Mouse (Mus musculus): ENCODE measurements at regions not wholly inside any gene's neighbourhood (a gene's known extent, or its start where the extent isn't known, plus 50 kb on each side); places are given as distances from the start of the nearest gene placed in this dataset.

DNA sequence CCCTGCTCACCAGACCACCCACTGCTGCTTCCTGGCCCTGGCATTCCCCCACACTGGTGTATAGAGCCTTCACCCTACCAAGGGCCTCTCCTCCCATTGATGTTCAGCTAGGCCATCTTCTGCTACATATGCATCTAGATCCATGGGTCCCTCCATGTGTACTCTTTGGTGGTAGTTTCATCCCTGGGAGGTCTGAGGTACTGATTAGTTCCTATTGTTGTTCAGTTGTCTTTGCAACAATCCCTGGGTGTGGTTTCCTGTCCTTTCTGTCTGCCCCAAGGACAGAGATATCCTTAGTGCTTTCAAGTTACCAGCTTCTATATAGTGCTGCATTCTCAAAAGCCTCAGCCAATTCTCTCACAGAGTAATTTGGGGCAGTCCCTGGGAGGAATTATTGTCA, 440.1 kb upstream of the Apob start:
- Histone ChIP-seq H3K4me1 (no peaks in the 10 kb centered on the region), H3K9me3 (no peaks in the 10 kb centered on the region), H3K27me3 (no peaks in the 10 kb centered on the region), H3K4me3 (no peak overlapping the region), H3K27ac (no peak overlapping the region), H3K9ac (no peak overlapping the region), H3K36me3 (no peaks in the 10 kb centered on the region), H3K4me2 (replicated peaks) (no peak overlapping the region)
- no peak for ATAC-seq (ENCODE audit: insufficient number of reproducible peaks, insufficient read depth, low FRiP score, low TSS enrichment)

DNA sequence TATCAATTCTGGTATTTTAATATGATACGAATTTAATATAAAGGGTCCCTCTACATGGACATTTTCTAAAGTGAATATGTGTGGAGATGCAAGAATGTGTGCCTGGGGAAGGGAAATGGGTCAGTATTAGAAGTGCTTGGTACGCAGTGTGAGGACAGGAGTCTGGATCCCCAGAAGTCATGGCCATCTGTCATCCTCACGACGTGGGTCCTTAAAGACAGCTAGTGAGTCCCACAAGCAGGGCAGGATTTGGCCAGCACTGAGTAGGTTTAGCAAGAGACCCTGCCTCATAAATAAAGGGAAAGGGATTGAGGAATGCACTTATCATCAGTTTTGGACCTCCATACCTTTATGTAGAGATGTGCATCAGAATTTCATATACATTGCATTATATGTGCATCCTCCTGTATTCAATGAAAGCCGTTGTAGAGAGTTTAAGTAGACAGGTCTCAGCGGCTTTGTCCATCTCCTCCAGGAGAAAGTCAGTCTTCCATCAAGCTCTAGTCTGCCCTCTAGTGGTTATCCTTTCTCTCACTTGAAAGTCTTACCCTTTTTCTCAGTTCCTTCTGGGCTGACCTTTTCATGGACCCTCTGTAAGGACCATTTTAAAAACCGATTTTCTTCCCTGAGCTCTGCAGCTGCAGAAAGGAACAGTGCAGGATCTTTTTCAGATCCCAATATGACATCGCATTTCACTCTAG, 434.0 kb upstream of the Apob start:
- Histone ChIP-seq H3K4me3 (no peak overlapping the region), H3K27ac (no peak overlapping the region), H3K9me3 (no peaks in the 10 kb centered on the region), H3K36me3 (no peaks in the 10 kb centered on the region), H3K9ac (no peak overlapping the region), H3K4me2 (replicated peaks) (no peak overlapping the region), H3K4me1 (no peaks in the 10 kb centered on the region), H3K27me3 (no peaks in the 10 kb centered on the region)
- 53% methylated on average over 8 of the region's 8 CpGs for WGBS
- ATAC-seq (ENCODE audit: insufficient number of reproducible peaks, insufficient read depth, low FRiP score, low TSS enrichment): no peak

DNA sequence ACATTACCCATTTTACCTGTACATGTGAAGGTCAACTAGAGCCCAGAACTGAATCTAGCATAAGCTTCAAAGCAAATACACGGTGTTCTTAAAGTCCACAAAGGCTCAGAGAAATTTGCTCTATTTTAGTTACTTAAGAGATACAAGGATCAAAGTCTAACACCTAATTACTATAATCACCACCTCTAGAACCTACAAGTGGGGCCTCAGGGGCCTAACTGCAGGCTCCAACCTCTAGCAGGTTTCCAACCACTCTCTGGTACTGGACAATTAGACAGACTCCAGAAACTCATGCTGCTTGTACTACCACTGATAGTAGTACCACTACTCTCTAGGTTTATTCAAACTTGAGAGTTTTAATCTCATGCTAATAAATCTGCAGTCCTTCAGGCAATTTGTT, 428.7 kb upstream of the Apob start:
- 76% methylated on average over 1 of the region's 1 CpGs for WGBS

DNA sequence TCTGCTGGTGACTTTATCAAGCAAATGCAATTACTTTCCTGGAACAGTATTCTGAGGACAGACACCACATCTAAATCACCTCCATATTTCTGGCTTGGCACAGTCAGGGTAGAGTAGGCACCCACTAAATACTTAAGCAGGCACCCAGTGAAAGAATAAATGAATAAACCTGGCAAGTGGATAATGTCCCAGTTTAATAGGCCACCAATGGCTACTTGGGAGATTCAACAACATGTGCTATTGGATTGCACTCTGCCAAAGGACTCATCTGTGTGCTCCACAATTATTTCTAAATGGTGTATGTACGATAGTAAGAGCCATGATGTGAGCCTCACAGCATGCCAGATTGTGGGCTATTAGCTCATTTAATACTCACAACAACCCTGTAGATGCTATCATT, 417.2 kb upstream of the Apob start:
- Histone ChIP-seq H3K27ac (no peak overlapping the region), H3K36me3 (no peaks in the 10 kb centered on the region), H3K9me3 (no peaks in the 10 kb centered on the region), H3K9ac (no peak overlapping the region), H3K4me1 (no peaks in the 10 kb centered on the region), H3K4me2 (replicated peaks) (no peak overlapping the region), H3K4me3 (no peak overlapping the region), H3K27me3 (no peaks in the 10 kb centered on the region)
- 86% methylated on average over 1 of the region's 1 CpGs for WGBS
- no peak for ATAC-seq (ENCODE audit: insufficient number of reproducible peaks, insufficient read depth, low FRiP score, low TSS enrichment)

More for the DNA sequence above, 428.7 kb upstream of the Apob start:
- Histone ChIP-seq H3K36me3 (no peaks in the 10 kb centered on the region), H3K9ac (no peak overlapping the region), H3K4me1 (no peaks in the 10 kb centered on the region), H3K9me3 (no peaks in the 10 kb centered on the region), H3K27ac (no peak overlapping the region), H3K27me3 (no peaks in the 10 kb centered on the region), H3K4me2 (replicated peaks) (no peak overlapping the region), H3K4me3 (no peak overlapping the region)
- ATAC-seq (ENCODE audit: insufficient number of reproducible peaks, insufficient read depth, low FRiP score, low TSS enrichment): no peak

DNA sequence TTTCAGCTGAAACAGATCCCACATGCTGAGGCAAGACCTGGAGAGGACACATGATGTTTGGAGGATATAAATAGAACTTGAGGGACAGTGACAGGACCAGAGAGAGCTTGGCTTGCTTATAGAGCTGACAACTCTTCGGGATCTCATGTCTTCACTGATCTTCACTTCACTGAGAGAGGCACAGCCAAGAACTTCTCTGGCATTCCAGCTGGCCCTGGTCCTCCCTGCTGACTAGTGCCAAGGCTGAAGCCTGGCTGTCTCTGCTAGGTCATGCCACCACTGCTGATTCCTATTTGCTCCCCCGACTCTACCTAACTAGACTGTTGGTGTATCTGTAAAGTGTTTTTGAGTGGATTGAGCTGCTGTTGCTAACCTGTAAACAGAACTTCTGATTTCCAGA, 401.4 kb upstream of the Apob start:
- Histone ChIP-seq H3K27ac (no peak overlapping the region), H3K9me3 (no peaks in the 10 kb centered on the region), H3K27me3 (no peaks in the 10 kb centered on the region), H3K9ac (no peak overlapping the region), H3K4me3 (no peak overlapping the region), H3K36me3 (no peaks in the 10 kb centered on the region), H3K4me2 (replicated peaks) (no peak overlapping the region), H3K4me1 (no peaks in the 10 kb centered on the region)
- 89% methylated on average over 2 of the region's 2 CpGs for WGBS
- no peak for ATAC-seq (ENCODE audit: insufficient number of reproducible peaks, insufficient read depth, low FRiP score, low TSS enrichment)

DNA sequence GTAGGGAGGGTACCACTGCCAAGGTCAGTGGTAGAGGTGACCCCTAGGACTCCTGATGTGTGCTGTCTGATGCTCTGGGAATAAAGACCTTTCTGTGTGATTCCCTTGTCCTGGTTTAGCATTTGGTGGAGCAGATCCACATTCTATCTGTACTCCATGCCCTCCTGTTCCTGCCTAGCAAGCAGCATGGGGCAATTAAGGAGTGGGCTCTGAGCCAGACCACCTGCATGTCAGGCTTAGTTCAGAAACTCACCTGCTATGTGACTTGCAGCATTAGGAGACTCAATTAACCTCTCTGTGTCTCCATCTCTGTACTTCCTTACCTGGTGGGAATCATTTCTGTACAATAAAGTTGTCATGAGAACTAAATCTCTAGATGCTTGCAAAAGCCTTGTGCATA, 389.9 kb upstream of the Apob start:
- H3K4me1 ChIP-seq: no peaks in the 10 kb centered on the region
- H3K9ac ChIP-seq: no peak overlapping the region
- H3K27me3 ChIP-seq: no peaks in the 10 kb centered on the region
- no peaks in the 10 kb centered on the region for H3K36me3 ChIP-seq
- no peak overlapping the region for H3K4me2 ChIP-seq (replicated peaks)
- no peak for ATAC-seq (ENCODE audit: insufficient number of reproducible peaks, insufficient read depth, low FRiP score, low TSS enrichment)
- H3K4me3 ChIP-seq: no peak overlapping the region
- H3K27ac ChIP-seq: no peak overlapping the region
- H3K9me3 ChIP-seq: no peaks in the 10 kb centered on the region

DNA sequence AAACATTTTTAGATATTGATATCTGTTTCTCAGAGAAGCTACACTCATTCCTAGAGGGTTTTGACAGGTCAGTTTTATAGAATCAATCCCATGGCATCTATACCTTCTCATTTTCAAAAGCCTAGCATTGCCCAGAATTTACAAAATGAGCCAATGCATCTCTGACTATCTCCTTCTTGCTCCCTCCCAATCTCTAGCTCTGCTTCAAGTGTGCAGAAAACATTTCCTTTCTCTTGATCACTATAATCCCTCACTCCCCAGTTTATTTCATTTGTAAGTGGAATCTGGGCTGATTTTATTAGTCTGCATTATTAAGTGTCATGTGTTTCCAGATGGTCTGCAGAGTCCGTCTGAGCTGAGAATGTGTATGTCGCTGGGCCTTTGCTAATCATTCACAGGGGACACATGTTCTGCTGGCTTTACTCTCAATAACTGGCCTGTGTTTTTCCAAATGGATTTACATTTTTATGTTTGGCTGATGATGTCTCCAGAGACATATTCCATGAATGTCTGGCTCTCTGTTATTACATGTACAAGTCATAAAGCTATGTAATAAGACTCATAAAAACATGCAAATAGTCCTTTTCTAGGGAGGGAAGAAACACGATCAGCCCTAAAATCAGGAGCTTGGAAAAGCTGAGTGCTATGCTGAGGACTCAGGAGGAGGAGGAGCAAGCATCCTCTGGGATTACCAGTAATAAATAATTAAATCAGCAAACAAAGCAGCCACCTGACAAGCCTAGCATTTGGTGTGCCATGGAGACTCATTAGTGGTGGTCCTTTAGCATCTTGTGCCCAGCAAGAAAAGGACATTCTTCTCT, 366.0 kb upstream of the Apob start:
- no peak overlapping the region for H3K27ac ChIP-seq
- no peak overlapping the region for H3K9ac ChIP-seq
- no peak overlapping the region for H3K4me3 ChIP-seq
- no peaks in the 10 kb centered on the region for H3K27me3 ChIP-seq
- 51% methylated on average over 3 of the region's 3 CpGs for WGBS
- no peaks in the 10 kb centered on the region for H3K4me1 ChIP-seq
- H3K4me2 ChIP-seq (replicated peaks): no peak overlapping the region
- ATAC-seq (ENCODE audit: insufficient number of reproducible peaks, insufficient read depth, low FRiP score, low TSS enrichment): no peak
- no peaks in the 10 kb centered on the region for H3K9me3 ChIP-seq
- H3K36me3 ChIP-seq: no peaks in the 10 kb centered on the region

DNA sequence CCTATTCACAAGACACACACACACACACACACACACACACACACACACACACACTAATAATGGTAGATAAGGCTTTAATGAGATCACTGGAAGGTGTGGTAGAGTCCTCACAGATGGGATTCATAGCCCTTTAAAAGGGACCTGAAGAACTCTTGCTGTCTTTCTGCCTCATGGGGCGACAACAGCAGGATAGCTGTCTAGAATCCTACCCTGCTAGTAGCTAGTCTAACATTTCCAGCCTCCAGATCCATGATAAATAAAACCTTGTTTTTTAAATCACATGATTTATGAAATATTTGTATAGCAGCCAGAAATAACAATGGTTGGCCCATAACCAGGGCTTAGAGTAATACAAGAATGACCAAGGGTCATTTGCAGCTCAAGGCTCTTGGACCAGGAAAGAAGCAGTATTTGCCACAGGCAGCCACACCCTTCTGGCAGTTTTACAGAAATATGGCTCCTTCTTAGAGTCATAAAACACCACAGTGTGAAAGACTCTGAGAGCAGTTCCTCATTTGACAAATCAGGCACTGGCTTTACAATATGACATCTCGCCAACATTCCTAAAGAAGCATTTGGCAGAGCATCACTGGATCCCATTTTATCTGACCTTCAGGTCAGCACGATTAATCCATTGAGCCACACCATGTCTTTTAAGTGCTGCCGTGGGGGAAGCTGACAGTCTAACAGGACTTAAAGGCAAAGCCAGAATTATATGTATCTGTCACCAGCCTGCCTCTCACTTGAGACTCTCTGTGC, 340.9 kb upstream of the Apob start:
- ATAC-seq (ENCODE audit: insufficient number of reproducible peaks, insufficient read depth, low FRiP score, low TSS enrichment): no peak
- Histone ChIP-seq H3K4me2 (replicated peaks) (no peak overlapping the region), H3K9me3 (no peaks in the 10 kb centered on the region), H3K36me3 (no peaks in the 10 kb centered on the region), H3K4me1 (no peaks in the 10 kb centered on the region), H3K27me3 (no peaks in the 10 kb centered on the region), H3K4me3 (no peak overlapping the region), H3K27ac (no peak overlapping the region), H3K9ac (no peak overlapping the region)
- 66% methylated on average over 4 of the region's 4 CpGs for WGBS

DNA sequence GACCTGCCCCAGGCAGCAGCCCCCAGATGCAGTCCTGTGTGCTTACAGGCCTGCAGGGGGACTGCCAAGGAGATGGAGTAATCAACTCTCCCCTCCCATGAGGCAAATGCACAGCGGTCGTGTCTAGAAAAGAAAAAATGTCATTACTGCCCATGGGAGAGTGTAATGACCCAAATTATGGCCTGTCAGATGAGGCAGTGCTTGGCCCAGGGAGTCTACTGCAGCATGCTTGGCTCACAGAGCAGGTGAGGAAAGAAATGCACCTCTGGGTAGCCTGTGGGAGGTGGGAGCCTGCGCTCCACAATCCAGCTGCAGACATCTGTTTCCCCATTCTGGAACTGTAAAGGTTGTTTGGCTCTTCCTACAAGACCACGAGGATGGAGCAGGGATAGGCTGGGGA, 339.8 kb upstream of the Apob start:
- Histone ChIP-seq H3K27me3 (no peaks in the 10 kb centered on the region), H3K27ac (no peak overlapping the region), H3K36me3 (no peaks in the 10 kb centered on the region), H3K9me3 (no peaks in the 10 kb centered on the region), H3K4me1 (no peaks in the 10 kb centered on the region), H3K4me2 (replicated peaks) (no peak overlapping the region), H3K9ac (no peak overlapping the region), H3K4me3 (no peak overlapping the region)
- no peak for ATAC-seq (ENCODE audit: insufficient number of reproducible peaks, insufficient read depth, low FRiP score, low TSS enrichment)
- WGBS: 74% methylated on average over 4 of the region's 4 CpGs

DNA sequence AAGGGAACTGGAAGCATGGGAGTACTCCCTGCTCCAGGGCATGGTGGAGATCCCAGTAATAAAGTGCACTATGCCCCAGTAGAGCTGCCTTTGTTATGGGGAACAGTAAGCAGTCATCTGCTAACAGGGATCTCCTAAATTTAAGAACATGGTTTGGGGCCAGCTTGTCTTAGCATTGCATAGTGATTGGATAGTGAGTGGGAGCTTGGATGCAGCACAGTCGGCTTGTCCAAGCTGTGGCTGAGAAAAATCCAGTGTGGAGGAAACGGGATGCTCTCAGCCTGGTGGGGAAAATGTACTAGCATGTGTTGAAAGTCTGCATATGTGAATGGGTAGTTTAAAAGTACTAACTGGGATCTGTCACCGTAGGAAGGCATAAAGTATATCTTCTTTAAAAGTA, 326.6 kb upstream of the Apob start:
- WGBS: 80% methylated on average over 3 of the region's 3 CpGs
- no peak overlapping the region for H3K4me2 ChIP-seq (replicated peaks)
- H3K9me3 ChIP-seq: no peaks in the 10 kb centered on the region
- no peak overlapping the region for H3K4me3 ChIP-seq
- no peak for ATAC-seq (ENCODE audit: insufficient number of reproducible peaks, insufficient read depth, low FRiP score, low TSS enrichment)
- no peaks in the 10 kb centered on the region for H3K27me3 ChIP-seq
- H3K36me3 ChIP-seq: no peaks in the 10 kb centered on the region
- no peak overlapping the region for H3K27ac ChIP-seq
- H3K4me1 ChIP-seq: no peaks in the 10 kb centered on the region
- H3K9ac ChIP-seq: no peak overlapping the region

DNA sequence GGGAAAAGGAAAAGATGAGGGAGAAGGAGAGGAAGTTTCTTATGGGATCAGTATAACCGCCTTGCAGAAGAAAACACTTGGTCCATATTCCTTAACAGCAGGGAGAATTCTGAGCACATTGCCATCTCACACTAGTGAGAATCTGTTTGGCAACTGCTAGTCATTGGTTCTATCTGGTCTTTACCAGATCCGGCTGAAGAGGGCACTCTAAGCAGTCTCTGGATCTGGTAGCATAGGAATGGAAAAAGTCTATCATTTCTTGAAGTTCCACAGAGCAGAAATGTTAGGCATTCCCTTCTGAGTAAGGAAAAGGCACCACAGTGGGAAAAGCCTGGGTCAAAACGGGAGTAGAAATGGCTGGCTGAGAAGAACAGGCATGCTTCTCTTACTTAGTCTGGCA, 315.4 kb upstream of the Apob start:
- Histone ChIP-seq H3K36me3 (no peaks in the 10 kb centered on the region), H3K9ac (no peak overlapping the region), H3K27ac (no peak overlapping the region), H3K27me3 (no peaks in the 10 kb centered on the region), H3K9me3 (no peaks in the 10 kb centered on the region), H3K4me2 (replicated peaks) (no peak overlapping the region), H3K4me3 (no peak overlapping the region), H3K4me1 (no peaks in the 10 kb centered on the region)
- no peak for ATAC-seq (ENCODE audit: insufficient number of reproducible peaks, insufficient read depth, low FRiP score, low TSS enrichment)
- WGBS: 60% methylated on average over 3 of the region's 3 CpGs

DNA sequence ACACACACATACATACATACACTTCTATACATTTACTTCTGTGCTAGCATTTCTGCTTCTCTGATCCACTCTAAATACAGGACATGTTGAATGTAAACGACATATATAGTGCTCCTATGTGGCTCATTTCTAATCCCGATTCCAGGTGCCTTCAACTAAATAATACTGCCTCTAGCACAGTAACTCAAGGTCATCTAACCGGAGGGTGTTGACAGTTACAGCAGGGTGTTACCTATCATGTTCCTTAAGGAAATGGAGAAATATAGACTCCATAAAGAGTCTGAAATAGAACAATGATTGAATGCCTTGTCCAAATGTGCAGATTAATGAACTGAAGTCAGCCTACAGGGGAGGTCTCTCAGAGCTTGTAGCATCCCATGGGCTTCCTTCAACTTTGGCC, 307.3 kb upstream of the Apob start:
- H3K27me3 ChIP-seq: no peaks in the 10 kb centered on the region
- no peaks in the 10 kb centered on the region for H3K4me1 ChIP-seq
- no peak overlapping the region for H3K27ac ChIP-seq
- H3K9ac ChIP-seq: no peak overlapping the region
- no peak for ATAC-seq (ENCODE audit: insufficient number of reproducible peaks, insufficient read depth, low FRiP score, low TSS enrichment)
- 79% methylated on average over 3 of the region's 3 CpGs for WGBS
- H3K4me3 ChIP-seq: no peak overlapping the region
- no peaks in the 10 kb centered on the region for H3K36me3 ChIP-seq
- H3K9me3 ChIP-seq: no peaks in the 10 kb centered on the region
- H3K4me2 ChIP-seq (replicated peaks): no peak overlapping the region

Measured in embryonic facial prominence, embryonic 12.5 days (tissue).